Mouse (Mus musculus) embryonic facial prominence, embryonic 11.5 days (tissue): ENCODE results near the gene Tmem260. TPM values are rescaled to one million over a fixed set of nuclear protein-coding genes. Genes with fewer than 3 reads are reported as not detected.

Source experiments
- ATAC-seq: fragments of 200-750 bp; cut with Nextera tagmentation; replicated peaks from 2 replicates; pipeline ENCODE4 v1.8.0; 2017; ENCODE audit warnings: low read depth; ENCODE audit not compliant: insufficient number of reproducible peaks, low FRiP score, low TSS enrichment
- DNase-seq: peaks from one replicate; pipeline ENCODE4 v3.0.0-alpha.2; 2015; ENCODE audit warnings: low spot score
- H3K27ac ChIP-seq: fragments of 300-500 bp; sonication (generic); replicated peaks from 2 replicates; pipeline ENCODE4 v1.5.1; 2014; ENCODE audit warnings: mild to moderate bottlenecking, low read depth, low read length, control low read depth
- H3K27me3 ChIP-seq: fragments of 300-500 bp; sonication (generic); 2 replicates; pipeline ENCODE4 v1.6.1; 2014; ENCODE audit warnings: mild to moderate bottlenecking, low read length, moderate library complexity, mixed read lengths; ENCODE audit not compliant: control insufficient read depth, insufficient read depth
- H3K36me3 ChIP-seq: fragments of 300-500 bp; sonication (generic); replicated peaks from 2 replicates; pipeline ENCODE4 v1.6.1; 2014; ENCODE audit warnings: low read depth, mild to moderate bottlenecking, low read length, moderate library complexity, mixed read lengths; ENCODE audit not compliant: control insufficient read depth, insufficient read depth
- H3K4me1 ChIP-seq: fragments of 300-500 bp; sonication (generic); 2 replicates; pipeline ENCODE4 v1.6.1; 2014; ENCODE audit warnings: low read length, mixed read lengths; ENCODE audit not compliant: control insufficient read depth, insufficient read depth
- H3K4me2 ChIP-seq: fragments of 300-500 bp; sonication (generic); 2 replicates; pipeline ENCODE4 v1.6.1; 2014; ENCODE audit warnings: low read depth, mild to moderate bottlenecking, control low read depth, low read length, moderate library complexity
- H3K4me3 ChIP-seq: fragments of 300-500 bp; sonication (generic); 2 replicates; pipeline ENCODE4 v1.5.1; 2014; ENCODE audit warnings: low read depth, low read length, control low read depth
- H3K9ac ChIP-seq: fragments of 300-500 bp; sonication (generic); replicated peaks from 2 replicates; pipeline ENCODE4 v1.6.1; 2014; ENCODE audit warnings: mild to moderate bottlenecking, control low read depth, low read length
- H3K9me3 ChIP-seq: fragments of 300-500 bp; sonication (generic); replicated peaks from 2 replicates; pipeline ENCODE4 v1.6.1; 2016; ENCODE audit warnings: mild to moderate bottlenecking, low read length, inconsistent platforms, mixed read lengths; ENCODE audit not compliant: control insufficient read depth
- WGBS: fragments of 180-500 bp; shearing (Covaris S2); extraction: QIAGEN DNeasy Blood & Tissue Kit; methylation state at CpG from one replicate; pipeline ENCODE4 v1.1.7; 2014; 5-methylcytosine and 5-hydroxymethylcytosine counted together
- polyA plus RNA-seq: library from polyadenylated mRNA; unstranded; fragments of >200 nt; fragmentation: Nextera tagmentation; extraction: Ambion mirVana; gene quantifications from 2 replicates; pipeline ENCODE4 v1.2.1, GENCODE M21; 2014

Gene Tmem260
- polyA plus RNA-seq, result 24.8 and 27.9 TPM in 2 replicates

GRCm38 (mm10) chr14:48445984-48446683 lies at the start of gene Tmem260:
Gene Tmem260, plus strand, starts transcription at chr14:48446124.
- no peaks in the 10 kb centered on the region for H3K9me3 ChIP-seq
- H3K27ac ChIP-seq, result peak within 1 kb of the TSS; percentile 64; the same call in 1 of the 2 replicates
- under 1% methylated on average over 69 of the region's 69 CpGs for WGBS
- H3K4me2 ChIP-seq, result peak within 1 kb of the TSS; percentile 40
- H3K4me3 ChIP-seq, result peak within 1 kb of the TSS; percentile 70
- H3K36me3 ChIP-seq, result no peaks in the 10 kb centered on the region
- no peaks in the 10 kb centered on the region for H3K27me3 ChIP-seq
- DNase-seq (peak; percentile 95), ATAC-seq (peak; percentile 98)
- H3K4me1 ChIP-seq, result no peaks in the 10 kb centered on the region
- H3K9ac ChIP-seq, result peak within 1 kb of the TSS; percentile 90

- H3K27me3 ChIP-seq, result no peaks in the 10 kb centered on the region
- DNase-seq (no peak), ATAC-seq (no peak)
- no peak overlapping the region for H3K9ac ChIP-seq
- no peaks in the 10 kb centered on the region for H3K4me1 ChIP-seq
- no peak overlapping the region for H3K4me3 ChIP-seq
- no peaks in the 10 kb centered on the region for H3K36me3 ChIP-seq
- 89% methylated on average over 13 of the region's 13 CpGs for WGBS
- no peaks in the 10 kb centered on the region for H3K9me3 ChIP-seq
- H3K4me2 ChIP-seq, result no peak overlapping the region
- no peak overlapping the region for H3K27ac ChIP-seq
These were observed 39.8 kb upstream of the Tmem260 start for GRCm38 (mm10) chr14:48406086-48406485.

GRCm38 (mm10) chr14:48417064-48417463 lies 28.9 kb upstream of the Tmem260 start:
- Histone ChIP-seq H3K36me3 (no peaks in the 10 kb centered on the region), H3K4me1 (no peaks in the 10 kb centered on the region), H3K27ac (no peak overlapping the region), H3K4me3 (no peak overlapping the region), H3K9ac (no peak overlapping the region), H3K4me2 (no peak overlapping the region), H3K9me3 (no peaks in the 10 kb centered on the region), H3K27me3 (no peaks in the 10 kb centered on the region)
- ATAC-seq, result no peak
- no peak for DNase-seq
- 79% methylated on average over 3 of the region's 3 CpGs for whole genome bisulfite sequencing

- H3K27me3 ChIP-seq, result no peaks in the 10 kb centered on the region
- WGBS, result 53% methylated on average over 3 of the region's 3 CpGs
- no peak for DNase-seq
These were observed 27.7 kb upstream of the Tmem260 start for GRCm38 (mm10) chr14:48418264-48418663.

GRCm38 (mm10) chr14:48418672-48419071 lies 27.3 kb upstream of the Tmem260 start:
- H3K27me3 ChIP-seq, result no peaks in the 10 kb centered on the region
- H3K27ac ChIP-seq, result no peak overlapping the region
- no peak overlapping the region for H3K4me3 ChIP-seq
- H3K36me3 ChIP-seq, result no peaks in the 10 kb centered on the region
- 65% methylated on average over 5 of the region's 5 CpGs for WGBS
- H3K4me2 ChIP-seq, result no peak overlapping the region
- H3K9ac ChIP-seq, result no peak overlapping the region
- no peak for ATAC-seq
- H3K4me1 ChIP-seq, result no peaks in the 10 kb centered on the region
- no peak for DNase-seq
- no peaks in the 10 kb centered on the region for H3K9me3 ChIP-seq

More at GRCm38 (mm10) chr14:48418264-48418663, 27.7 kb upstream of the Tmem260 start:
- H3K9ac ChIP-seq, result no peak overlapping the region
- H3K4me3 ChIP-seq, result no peak overlapping the region
- no peaks in the 10 kb centered on the region for H3K4me1 ChIP-seq
- no peak for ATAC-seq
- no peak overlapping the region for H3K4me2 ChIP-seq
- no peaks in the 10 kb centered on the region for H3K36me3 ChIP-seq
- H3K9me3 ChIP-seq, result no peaks in the 10 kb centered on the region
- H3K27ac ChIP-seq, result no peak overlapping the region

GRCm38 (mm10) chr14:48421476-48421875 lies 24.4 kb upstream of the Tmem260 start:
- ATAC-seq, result no peak
- no peaks in the 10 kb centered on the region for H3K27me3 ChIP-seq
- H3K27ac ChIP-seq, result no peak overlapping the region

GRCm38 (mm10) chr14:48421996-48422395 lies 23.9 kb upstream of the Tmem260 start:
- no peak for DNase-seq
- H3K27me3 ChIP-seq, result no peaks in the 10 kb centered on the region

More at GRCm38 (mm10) chr14:48421476-48421875, 24.4 kb upstream of the Tmem260 start:
- no peak for DNase-seq
- H3K4me3 ChIP-seq, result no peak overlapping the region
- no peak overlapping the region for H3K4me2 ChIP-seq
- WGBS, result 23% methylated on average over 6 of the region's 6 CpGs
- H3K9me3 ChIP-seq, result no peaks in the 10 kb centered on the region
- H3K4me1 ChIP-seq, result no peaks in the 10 kb centered on the region
- H3K36me3 ChIP-seq, result no peaks in the 10 kb centered on the region
- H3K9ac ChIP-seq, result no peak overlapping the region

GRCm38 (mm10) chr14:48422436-48422835 lies 23.5 kb upstream of the Tmem260 start:
- H3K4me2 ChIP-seq, result no peak overlapping the region
- H3K9ac ChIP-seq, result no peak overlapping the region
- DNase-seq (no peak), ATAC-seq (no peak)
- no peaks in the 10 kb centered on the region for H3K27me3 ChIP-seq
- 41% methylated on average over 4 of the region's 4 CpGs for WGBS
- H3K4me3 ChIP-seq, result no peak overlapping the region
- H3K27ac ChIP-seq, result no peak overlapping the region
- H3K9me3 ChIP-seq, result no peaks in the 10 kb centered on the region
- no peaks in the 10 kb centered on the region for H3K36me3 ChIP-seq
- H3K4me1 ChIP-seq, result no peaks in the 10 kb centered on the region

More at GRCm38 (mm10) chr14:48421996-48422395, 23.9 kb upstream of the Tmem260 start:
- no peak overlapping the region for H3K27ac ChIP-seq
- H3K9ac ChIP-seq, result no peak overlapping the region
- H3K4me1 ChIP-seq, result no peaks in the 10 kb centered on the region
- no peaks in the 10 kb centered on the region for H3K9me3 ChIP-seq
- no peak overlapping the region for H3K4me2 ChIP-seq
- no peak overlapping the region for H3K4me3 ChIP-seq
- ATAC-seq, result no peak
- H3K36me3 ChIP-seq, result no peaks in the 10 kb centered on the region
- WGBS, result 10% methylated on average over 6 of the region's 6 CpGs
